Mouse (Mus musculus): ENCODE results near the gene Car12.

Gene Car12

GRCm38 (mm10) chr9:66713135-66714021, at the start of gene Car12:
TSS of gene Car12 (plus strand) at chr9:66713686.
- peak; percentile 79 for DNase-seq

- no peak for DNase-seq
These were observed 49.7 kb upstream of the Car12 start for GRCm38 (mm10) chr9:66663764-66664163.

- no peak for DNase-seq
These were observed 48.9 kb upstream of the Car12 start for GRCm38 (mm10) chr9:66664561-66664960.

GRCm38 (mm10) chr9:66666153-66666552, 47.3 kb upstream of the Car12 start:
- DNase-seq, result no peak

GRCm38 (mm10) chr9:66667046-66667445, 46.4 kb upstream of the Car12 start:
- no peak for DNase-seq

- no peak for DNase-seq
These were observed 45.6 kb upstream of the Car12 start for GRCm38 (mm10) chr9:66667868-66668267.

- no peak for DNase-seq
These were observed 43.9 kb upstream of the Car12 start for GRCm38 (mm10) chr9:66669561-66670078.

- DNase-seq, result no peak
These were observed 39.7 kb upstream of the Car12 start for GRCm38 (mm10) chr9:66673771-66674170.

GRCm38 (mm10) chr9:66675566-66675965, 37.9 kb upstream of the Car12 start:
- DNase-seq, result no peak

- DNase-seq, result no peak
These were observed 33.4 kb upstream of the Car12 start for GRCm38 (mm10) chr9:66680102-66680501.

GRCm38 (mm10) chr9:66682822-66683221, 30.7 kb upstream of the Car12 start:
- no peak for DNase-seq

GRCm38 (mm10) chr9:66685730-66686129, 27.8 kb upstream of the Car12 start:
- DNase-seq, result no peak

- no peak for DNase-seq
These were observed 25.8 kb upstream of the Car12 start for GRCm38 (mm10) chr9:66687713-66688112.

GRCm38 (mm10) chr9:66691683-66692305, 21.7 kb upstream of the Car12 start:
- DNase-seq, result no peak

- DNase-seq, result no peak
These were observed 15.9 kb upstream of the Car12 start for GRCm38 (mm10) chr9:66697355-66698140.

GRCm38 (mm10) chr9:66699748-66700147, 13.7 kb upstream of the Car12 start:
- DNase-seq, result no peak

- DNase-seq, result no peak
These were observed 10.5 kb upstream of the Car12 start for GRCm38 (mm10) chr9:66703002-66703401.

- no peak for DNase-seq
These were observed 8.1 kb upstream of the Car12 start for GRCm38 (mm10) chr9:66705354-66705753.

- DNase-seq, result peak; percentile 74
These were observed 7.7 kb upstream of the Car12 start for GRCm38 (mm10) chr9:66705766-66706165.

GRCm38 (mm10) chr9:66708054-66708772, 5.3 kb upstream of the Car12 start:
- no peak for DNase-seq

- DNase-seq, result no peak
These were observed 4.5 kb upstream of the Car12 start for GRCm38 (mm10) chr9:66708816-66709555.

- DNase-seq, result no peak
These were observed 2.9 kb upstream of the Car12 start for GRCm38 (mm10) chr9:66710626-66711025.
